Mouse (Mus musculus) hindbrain, embryonic 13.5 days (tissue): ENCODE data around the gene Epn1. TPM values are rescaled to one million over a fixed set of nuclear protein-coding genes. Genes with fewer than 3 reads are reported as not detected.
A peak's percentile ranks its signal among the peaks of the same experiment; 100 is the strongest.

Source experiments
- ATAC-seq: fragments of 200-750 bp; cut with Nextera tagmentation; 2 replicates; pipeline ENCODE4 v1.8.0; 2017; ENCODE audit warnings: moderate TSS enrichment; ENCODE audit not compliant: low FRiP score
- H3K27ac ChIP-seq: fragments of 300-500 bp; sonication (generic); 2 replicates; pipeline ENCODE4 v1.5.1; 2015; ENCODE audit warnings: inconsistent platforms, mild to moderate bottlenecking, moderate library complexity
- H3K27me3 ChIP-seq: fragments of 300-500 bp; sonication (generic); 2 replicates; pipeline ENCODE4 v1.6.1; 2015; ENCODE audit warnings: mild to moderate bottlenecking, inconsistent platforms
- H3K36me3 ChIP-seq: fragments of 300-500 bp; sonication (generic); 2 replicates; pipeline ENCODE4 v1.6.1; 2015; ENCODE audit warnings: mild to moderate bottlenecking, inconsistent platforms
- H3K4me1 ChIP-seq: fragments of 300-500 bp; sonication (generic); replicated peaks from 2 replicates; pipeline ENCODE4 v1.6.1; 2015; ENCODE audit warnings: inconsistent platforms
- H3K4me2 ChIP-seq: fragments of 300-500 bp; sonication (generic); 2 replicates; pipeline ENCODE4 v1.6.1; 2015; ENCODE audit warnings: inconsistent platforms, mild to moderate bottlenecking, moderate library complexity
- H3K4me3 ChIP-seq: fragments of 300-500 bp; sonication (generic); 2 replicates; pipeline ENCODE4 v1.5.1; 2015; ENCODE audit warnings: mild to moderate bottlenecking, inconsistent platforms
- H3K9ac ChIP-seq: fragments of 300-500 bp; sonication (generic); 2 replicates; pipeline ENCODE4 v1.6.1; 2015; ENCODE audit warnings: mild to moderate bottlenecking, inconsistent platforms
- H3K9me3 ChIP-seq: fragments of 300-500 bp; sonication (generic); 2 replicates; pipeline ENCODE4 v1.6.1; 2016; ENCODE audit warnings: inconsistent platforms
- WGBS: fragments of 180-500 bp; shearing (Covaris S2); methylation state at CpG from one replicate; pipeline ENCODE4 v1.1.7; 2015; 5-methylcytosine and 5-hydroxymethylcytosine counted together
- microRNA-seq: library from miRNA; unstranded; fragments of <30 nt; microRNA quantifications from one replicate; pipeline ENCODE4, GENCODE M21; 2016
- polyA plus RNA-seq: library from polyadenylated mRNA; unstranded; fragments of >200 nt; fragmentation: Nextera tagmentation; extraction: Ambion mirVana; gene quantifications from 2 replicates; pipeline ENCODE4 v1.2.1, GENCODE M21; 2015

The Epn1 gene
- polyA plus RNA-seq, 1 experiment from 2014 or later = 83.8 TPM

- Histone ChIP-seq H3K27me3 (no peaks in the 10 kb centered on the region), H3K9me3 (no peaks in the 10 kb centered on the region), H3K4me2 (no peak overlapping the region), H3K27ac (no peak overlapping the region), H3K36me3 (no peaks in the 10 kb centered on the region), H3K4me3 (no peak overlapping the region), H3K4me1 (no peaks in the 10 kb centered on the region), H3K9ac (no peak overlapping the region)
- no peak for ATAC-seq
- WGBS = 86% methylated on average over 4 of the region's 4 CpGs
Observed at GRCm38 (mm10) chr7:5108272-5108671, 28.2 kb downstream of the Epn1 start.

DNA sequence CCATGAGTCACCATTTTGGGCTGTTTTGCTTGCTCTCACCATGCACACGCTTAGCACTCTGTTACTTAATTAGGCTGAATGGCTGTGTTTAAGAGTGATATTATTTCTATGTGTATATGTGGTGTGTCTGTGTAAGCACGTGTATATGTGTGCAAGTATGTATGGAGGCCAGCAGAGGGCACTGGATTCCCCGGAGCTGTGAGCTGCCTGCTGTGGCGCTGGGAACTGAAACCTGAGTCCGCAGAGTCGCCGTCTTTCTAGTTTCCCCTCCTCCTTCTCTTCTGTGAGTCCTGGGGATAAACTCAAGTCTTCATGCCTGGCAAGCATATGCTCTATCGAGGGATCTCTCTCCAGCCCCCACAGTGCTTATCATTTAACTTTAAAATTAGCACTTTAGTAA, 29.3 kb downstream of the Epn1 start:
- no peak overlapping the region for H3K4me2 ChIP-seq
- no peak for ATAC-seq

DNA sequence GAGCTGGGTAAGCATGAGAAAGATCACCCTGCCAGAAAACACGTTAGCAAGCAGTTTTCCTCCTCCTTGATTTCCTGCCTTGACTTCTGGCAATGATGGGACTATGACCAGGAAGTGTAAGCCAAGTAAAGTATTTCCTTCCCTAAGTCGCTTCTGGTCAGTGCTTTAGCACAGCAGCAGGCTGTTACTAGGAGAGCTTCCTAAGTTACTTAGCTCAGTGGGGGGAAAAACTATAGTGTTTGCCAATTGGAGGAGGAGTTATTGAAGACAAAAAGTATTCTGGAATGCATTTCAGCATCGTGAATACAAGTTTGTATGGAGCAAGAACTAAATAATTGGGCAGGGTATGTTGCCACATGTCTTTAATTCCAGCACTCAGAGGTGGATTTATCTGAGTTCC, 32.7 kb downstream of the Epn1 start:
- ATAC-seq = no peak
- Histone ChIP-seq H3K36me3 (no peaks in the 10 kb centered on the region), H3K9me3 (no peaks in the 10 kb centered on the region), H3K4me1 (no peaks in the 10 kb centered on the region), H3K4me2 (no peak overlapping the region), H3K27ac (no peak overlapping the region), H3K4me3 (no peak overlapping the region), H3K9ac (no peak overlapping the region), H3K27me3 (no peaks in the 10 kb centered on the region)
- 51% methylated on average over 3 of the region's 3 CpGs for WGBS

More for the DNA sequence above, 29.3 kb downstream of the Epn1 start:
- Histone ChIP-seq H3K9ac (no peak overlapping the region), H3K4me3 (no peak overlapping the region), H3K4me1 (no peaks in the 10 kb centered on the region), H3K36me3 (no peaks in the 10 kb centered on the region), H3K9me3 (no peaks in the 10 kb centered on the region), H3K27ac (no peak overlapping the region), H3K27me3 (no peaks in the 10 kb centered on the region)
- 92% methylated on average over 8 of the region's 8 CpGs for WGBS

DNA sequence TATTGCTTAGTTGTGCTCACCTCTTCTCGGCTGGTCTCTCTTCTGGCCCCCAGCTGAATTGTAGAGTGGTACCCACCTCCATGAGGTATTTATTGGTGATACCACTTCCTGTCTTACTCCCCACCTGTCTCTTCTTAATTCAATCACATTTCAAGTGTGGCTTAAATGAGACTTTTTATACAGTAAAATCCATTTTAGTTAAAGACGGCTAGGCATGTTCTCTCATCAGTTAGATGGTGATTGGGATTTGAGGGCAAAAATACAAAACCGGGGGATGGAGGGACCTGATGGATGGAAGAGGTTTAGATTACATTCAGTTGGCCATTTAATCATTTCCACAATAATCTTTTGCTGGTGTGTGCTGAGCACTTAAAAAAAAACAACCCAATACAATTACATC, 36.8 kb downstream of the Epn1 start, which contains the start of gene Rfpl4:
TSS of gene Rfpl4 (minus strand) at position 101 of the 400 bp plus-strand sequence.
- ATAC-seq = no peak

GRCm38 (mm10) chr7:5125078-5125477, 45.0 kb downstream of the Epn1 start:
- peaks cover 3% of the 10 kb centered on the region; the same call in 1 of the 2 replicates for H3K27me3 ChIP-seq
- H3K36me3 ChIP-seq = no peaks in the 10 kb centered on the region
- WGBS = 89% methylated on average over 8 of the region's 8 CpGs
- H3K4me1 ChIP-seq = 0 out of 2 replicates have a peak, but pooled peaks cover 5% of the 10 kb centered on the region
- no peak for ATAC-seq
- H3K4me2 ChIP-seq = no peak overlapping the region
- no peak overlapping the region for H3K4me3 ChIP-seq
- no peaks in the 10 kb centered on the region for H3K9me3 ChIP-seq
- H3K27ac ChIP-seq = no peak overlapping the region
- no peak overlapping the region for H3K9ac ChIP-seq

More for the DNA sequence above, 36.8 kb downstream of the Epn1 start, which contains the start of gene Rfpl4:
- Histone ChIP-seq H3K4me1 (no peaks in the 10 kb centered on the region), H3K9ac (no peak within 1 kb of the TSS), H3K36me3 (no peaks in the 10 kb centered on the region), H3K4me2 (no peak within 1 kb of the TSS), H3K27me3 (no peaks in the 10 kb centered on the region), H3K9me3 (no peaks in the 10 kb centered on the region), H3K27ac (no peak within 1 kb of the TSS), H3K4me3 (no peak within 1 kb of the TSS)
- WGBS = 94% methylated on average over 3 of the region's 3 CpGs

- Histone ChIP-seq H3K27me3 (peaks cover 3% of the 10 kb centered on the region; the same call in 1 of the 2 replicates), H3K36me3 (no peaks in the 10 kb centered on the region), H3K4me3 (peak within 1 kb of the TSS; percentile 41), H3K9me3 (no peaks in the 10 kb centered on the region), H3K27ac (no peak within 1 kb of the TSS), H3K4me2 (peak within 1 kb of the TSS; percentile 60), H3K4me1 (0 out of 2 replicates have a peak, but pooled peaks cover 5% of the 10 kb centered on the region), H3K9ac (peak within 1 kb of the TSS; percentile 70)
- peak; percentile 83; the same call in 1 of the 2 replicates for ATAC-seq
- WGBS = 19% methylated on average over 42 of the region's 42 CpGs
Observed at GRCm38 (mm10) chr7:5125549-5126406, 45.7 kb downstream of the Epn1 start, which contains the start of gene Rasl2-9. Gene Rasl2-9 (minus strand): TSS chr7:5125950.

Small RNA genes within 50 kb of the gene (microRNA-seq; reads per million reads assigned to microRNA genes)
- gene Gm26217 = not detected

Other genes starting within 250 kb of the Epn1 start
- 10.9 and 11.6 TPM in 2 replicates for gene Shisa7, start 235.5 kb upstream of the Epn1 start, polyA plus RNA-seq
- 3.9 and 4.9 TPM in 2 replicates for gene Isoc2b, start 210.0 kb upstream of the Epn1 start, polyA plus RNA-seq
- 0.75 and 0.78 TPM in 2 replicates for gene Isoc2a, start 203.1 kb upstream of the Epn1 start, polyA plus RNA-seq
- 0.26 and 0.45 TPM in 2 replicates for gene Gm36210, start 173.7 kb upstream of the Epn1 start, polyA plus RNA-seq
- gene Zfp628, start 165.0 kb upstream of the Epn1 start, polyA plus RNA-seq = 3.6 and 4.9 TPM in 2 replicates
- 25.4 and 27.7 TPM in 2 replicates for gene Nat14, start 158.2 kb upstream of the Epn1 start, polyA plus RNA-seq
- 0.73 and 1.3 TPM in 2 replicates for gene Ssc5d, start 154.4 kb upstream of the Epn1 start, polyA plus RNA-seq
- 0.25 TPM in 1 of 2 replicates, not detected in the other for gene Sbk2, start 115.8 kb upstream of the Epn1 start, polyA plus RNA-seq
- 0.19 and 0.49 TPM in 2 replicates for gene Sbk3, start 109.1 kb upstream of the Epn1 start, polyA plus RNA-seq
- gene Zfp579, start 84.1 kb upstream of the Epn1 start, polyA plus RNA-seq = 53.6 and 59.9 TPM in 2 replicates
- 7.9 and 9.2 TPM in 2 replicates for gene Zfp524, start 65.8 kb upstream of the Epn1 start, polyA plus RNA-seq
- 37.7 and 41.9 TPM in 2 replicates for gene Fiz1, start 65.5 kb upstream of the Epn1 start, polyA plus RNA-seq
- 1.4 and 1.8 TPM in 2 replicates for gene Gm44973, start 64.7 kb upstream of the Epn1 start, polyA plus RNA-seq
- 5.8 and 6.0 TPM in 2 replicates for gene Zfp865, start 59.9 kb upstream of the Epn1 start, polyA plus RNA-seq
- gene Ccdc106, start 59.7 kb upstream of the Epn1 start, polyA plus RNA-seq = 38.7 and 43.5 TPM in 2 replicates
- not detected in 2 replicates for gene 4632433K11Rik, start 46.1 kb upstream of the Epn1 start, polyA plus RNA-seq
- gene Zfp784, start 41.8 kb upstream of the Epn1 start, polyA plus RNA-seq = 7.8 and 9.8 TPM in 2 replicates
- 67.2 and 69.7 TPM in 2 replicates for gene Zfp580, start 28.7 kb upstream of the Epn1 start, polyA plus RNA-seq
- gene U2af2, start 18.1 kb upstream of the Epn1 start, polyA plus RNA-seq = 112 and 114 TPM in 2 replicates
- not detected in 2 replicates for gene Rfpl4, start 36.7 kb downstream of the Epn1 start, polyA plus RNA-seq
- gene Rasl2-9, start 45.7 kb downstream of the Epn1 start, polyA plus RNA-seq = 0.22 and 0.52 TPM in 2 replicates
- gene Vmn1r55, start 69.4 kb downstream of the Epn1 start, polyA plus RNA-seq = 0.01 TPM in 1 of 2 replicates, not detected in the other
- gene Vmn1r56, start 116.5 kb downstream of the Epn1 start, polyA plus RNA-seq = not detected in 2 replicates
- gene Vmn1r57, start 138.3 kb downstream of the Epn1 start, polyA plus RNA-seq = not detected in 2 replicates